Mouse (Mus musculus) neutrophil, adult 5-6 weeks (primary cell): ENCODE data around the gene Clic5. TPM values are rescaled to one million over a fixed set of nuclear protein-coding genes. Genes with fewer than 3 reads are reported as not detected.

Experiments
- ATAC-seq: fragments of 151-379, 151-347 bp; 2 replicates; pipeline ENCODE4 v1.8.0; 2017; ENCODE audit warnings: mild to moderate bottlenecking, moderate TSS enrichment; ENCODE audit not compliant: insufficient number of reproducible peaks, poor library complexity, low FRiP score, severe bottlenecking; ENCODE audit errors: extremely low read depth
- total RNA-seq: library from RNA; stranded (forward); fragments of 200-1000 nt; gene quantifications from 2 replicates; pipeline ENCODE4 v1.2.3, GENCODE M21; 2017

The Clic5 gene
- total RNA-seq, 1 experiment from 2014 or later, result 0.93 TPM

GRCm38 (mm10) chr17:44249544-44249943 lies 61.2 kb downstream of the Clic5 start:
- ATAC-seq, result no peak

- ATAC-seq, result no peak
Observed at GRCm38 (mm10) chr17:44252653-44253052, 64.3 kb downstream of the Clic5 start.

- ATAC-seq, result no peak
Observed at GRCm38 (mm10) chr17:44254698-44255097, 66.3 kb downstream of the Clic5 start.

GRCm38 (mm10) chr17:44256583-44256982 lies 68.2 kb downstream of the Clic5 start:
- peak; percentile 65; the same call in 1 of the 2 replicates for ATAC-seq

- no peak for ATAC-seq
Observed at GRCm38 (mm10) chr17:44259245-44259644, 70.9 kb downstream of the Clic5 start.

GRCm38 (mm10) chr17:44261594-44262202 lies 73.3 kb downstream of the Clic5 start:
- peak; percentile 57; the same call in 1 of the 2 replicates for ATAC-seq

GRCm38 (mm10) chr17:44270043-44270442 lies 81.7 kb downstream of the Clic5 start:
- no peak for ATAC-seq

- no peak for ATAC-seq
Observed at GRCm38 (mm10) chr17:44271426-44271825, 83.0 kb downstream of the Clic5 start.

- no peak for ATAC-seq
Observed at GRCm38 (mm10) chr17:44274804-44275203, 86.4 kb downstream of the Clic5 start.

GRCm38 (mm10) chr17:44288320-44288719 lies 99.9 kb downstream of the Clic5 start:
- ATAC-seq, result no peak

- no peak for ATAC-seq
Observed at GRCm38 (mm10) chr17:44297221-44297620, 108.8 kb downstream of the Clic5 start.

GRCm38 (mm10) chr17:44300236-44300635 lies 111.9 kb downstream of the Clic5 start:
- no peak for ATAC-seq

GRCm38 (mm10) chr17:44300723-44301122 lies 112.3 kb downstream of the Clic5 start:
- no peak for ATAC-seq

- no peak for ATAC-seq
Observed at GRCm38 (mm10) chr17:44301224-44301811, 112.9 kb downstream of the Clic5 start.

- no peak for ATAC-seq
Observed at GRCm38 (mm10) chr17:44304076-44304475, 115.7 kb downstream of the Clic5 start.

GRCm38 (mm10) chr17:44309914-44310622 lies 121.7 kb downstream of the Clic5 start:
- ATAC-seq, result no peak

GRCm38 (mm10) chr17:44325314-44325713 lies 136.9 kb downstream of the Clic5 start:
- ATAC-seq, result no peak

GRCm38 (mm10) chr17:44327279-44328146 lies 139.1 kb downstream of the Clic5 start:
- no peak for ATAC-seq

- no peak for ATAC-seq
Observed at GRCm38 (mm10) chr17:44328147-44328482, 139.7 kb downstream of the Clic5 start.
